Mouse (Mus musculus) urinary bladder, postnatal 14 days (tissue): ENCODE results near the gene Abtb1.

Source experiments
- DNase-seq: peaks from one replicate; pipeline ENCODE4 v3.0.0; 2021; ENCODE audit warnings: low spot score

Gene Abtb1

GRCm38 (mm10) chr6:88803051-88803450 is 38.7 kb downstream of the Abtb1 start:
- DNase-seq, result no peak

DNA sequence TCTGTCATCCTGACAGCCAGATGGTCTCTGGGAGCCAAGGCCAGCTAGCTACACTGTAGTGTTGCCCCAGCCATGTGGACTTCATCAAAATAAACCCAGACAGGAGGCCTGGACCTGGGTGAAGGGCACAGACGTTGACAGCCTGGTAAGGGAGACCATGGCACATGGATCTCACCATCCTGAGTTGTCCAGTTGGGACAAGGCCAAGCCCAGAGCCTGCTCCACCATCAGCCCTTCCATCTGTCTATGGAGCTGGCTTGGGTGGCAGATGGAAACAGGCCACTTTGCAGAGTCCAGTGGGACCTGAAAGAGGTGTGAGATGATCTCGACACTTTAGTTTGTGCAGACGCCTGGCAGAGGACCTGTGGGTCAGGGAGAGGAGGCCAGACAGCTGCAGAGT is 41.0 kb downstream of the Abtb1 start:
- no peak for DNase-seq

DNA sequence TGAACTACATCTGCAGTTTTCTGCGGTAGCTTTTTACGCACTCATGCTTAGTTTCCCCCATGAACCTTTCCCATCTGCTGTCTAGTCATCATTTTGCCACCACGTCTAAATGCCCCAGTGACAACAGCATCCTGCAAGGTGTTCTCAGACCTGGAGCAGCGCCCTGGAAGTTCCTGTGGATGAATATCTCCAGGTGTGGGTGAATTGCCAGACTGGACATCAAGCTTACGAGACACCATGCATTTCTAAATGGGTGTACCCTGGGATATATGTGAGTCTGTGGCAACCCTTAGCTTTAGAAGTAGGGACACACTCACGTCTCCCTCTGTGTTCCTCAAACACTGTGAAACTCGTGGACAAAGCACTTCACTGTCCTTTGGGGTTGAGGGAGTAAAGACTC is 41.6 kb downstream of the Abtb1 start:
- no peak for DNase-seq

- DNase-seq, result no peak
These were observed 47.2 kb downstream of the Abtb1 start for GRCm38 (mm10) chr6:88794561-88794971.

DNA sequence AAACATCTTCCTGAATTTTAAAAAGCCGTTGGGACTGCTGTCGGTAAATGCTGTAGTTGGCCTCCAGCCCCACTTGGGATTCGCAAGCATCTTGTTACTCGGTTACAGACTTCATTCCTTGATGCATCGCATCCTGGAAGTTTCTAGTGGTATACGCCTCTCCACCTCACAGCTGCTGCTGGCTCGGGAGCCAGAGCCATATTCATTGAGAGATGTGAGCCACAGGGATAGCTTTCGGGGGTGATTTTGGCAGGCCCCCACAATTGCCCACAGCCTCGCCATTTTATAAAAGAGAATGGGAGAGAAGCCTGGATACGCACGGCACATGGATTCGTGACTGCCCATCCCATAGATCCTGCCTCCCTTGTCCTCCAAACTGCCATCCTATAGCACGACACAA is 47.9 kb downstream of the Abtb1 start:
- DNase-seq, result no peak

- DNase-seq, result no peak
These were observed 48.5 kb downstream of the Abtb1 start for GRCm38 (mm10) chr6:88793243-88793642.

DNA sequence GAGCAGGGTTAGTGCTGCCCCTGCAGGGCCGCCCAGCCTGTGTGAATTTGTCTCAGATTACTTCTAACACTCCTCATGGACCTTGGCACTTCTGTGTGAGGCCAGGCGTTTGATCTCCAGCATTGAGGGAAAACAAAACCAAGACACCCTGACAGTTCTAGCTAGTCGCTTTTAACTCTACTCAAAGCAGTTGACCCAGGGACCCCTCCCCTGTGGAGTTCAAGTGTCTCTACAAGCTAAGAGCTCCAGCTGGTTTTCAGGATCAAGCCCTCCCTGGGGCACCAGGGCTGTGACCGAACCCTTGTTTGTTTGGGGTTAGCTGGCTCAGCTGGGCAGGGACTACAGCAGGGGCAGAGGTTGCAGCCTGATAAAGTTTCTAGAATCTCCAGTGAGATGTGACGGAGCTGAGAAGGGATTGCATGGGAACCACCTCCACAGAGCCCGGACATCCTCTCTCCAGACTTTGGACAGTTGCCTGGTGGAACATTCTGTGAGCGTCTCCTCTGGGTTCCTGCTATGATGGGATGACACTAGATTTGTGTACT is 49.6 kb downstream of the Abtb1 start:
- DNase-seq, result no peak

- no peak for DNase-seq
These were observed 50.5 kb downstream of the Abtb1 start for GRCm38 (mm10) chr6:88791299-88791698.

DNA sequence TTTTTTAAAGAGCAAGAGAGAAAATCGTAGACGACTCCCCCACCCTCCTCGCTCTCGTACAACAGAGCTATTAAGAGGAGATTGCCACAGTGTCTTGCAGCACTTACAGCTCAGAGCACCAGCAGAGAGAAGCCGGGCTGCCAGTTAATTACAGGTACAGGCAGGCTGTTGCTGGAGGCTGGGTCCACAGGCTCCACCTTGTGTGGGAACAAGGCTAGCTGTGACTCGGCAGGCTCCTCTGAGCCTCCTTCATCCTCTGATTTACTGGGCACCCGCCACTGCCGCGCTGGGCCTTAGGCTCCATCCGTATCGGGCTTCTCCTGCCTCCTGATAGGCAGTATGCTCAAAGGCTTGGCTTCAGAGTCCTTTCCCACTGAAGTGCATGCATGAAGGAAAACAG is 53.6 kb downstream of the Abtb1 start:
- DNase-seq, result no peak

GRCm38 (mm10) chr6:88787496-88787895 is 54.3 kb downstream of the Abtb1 start:
- peak; percentile 45 for DNase-seq

DNA sequence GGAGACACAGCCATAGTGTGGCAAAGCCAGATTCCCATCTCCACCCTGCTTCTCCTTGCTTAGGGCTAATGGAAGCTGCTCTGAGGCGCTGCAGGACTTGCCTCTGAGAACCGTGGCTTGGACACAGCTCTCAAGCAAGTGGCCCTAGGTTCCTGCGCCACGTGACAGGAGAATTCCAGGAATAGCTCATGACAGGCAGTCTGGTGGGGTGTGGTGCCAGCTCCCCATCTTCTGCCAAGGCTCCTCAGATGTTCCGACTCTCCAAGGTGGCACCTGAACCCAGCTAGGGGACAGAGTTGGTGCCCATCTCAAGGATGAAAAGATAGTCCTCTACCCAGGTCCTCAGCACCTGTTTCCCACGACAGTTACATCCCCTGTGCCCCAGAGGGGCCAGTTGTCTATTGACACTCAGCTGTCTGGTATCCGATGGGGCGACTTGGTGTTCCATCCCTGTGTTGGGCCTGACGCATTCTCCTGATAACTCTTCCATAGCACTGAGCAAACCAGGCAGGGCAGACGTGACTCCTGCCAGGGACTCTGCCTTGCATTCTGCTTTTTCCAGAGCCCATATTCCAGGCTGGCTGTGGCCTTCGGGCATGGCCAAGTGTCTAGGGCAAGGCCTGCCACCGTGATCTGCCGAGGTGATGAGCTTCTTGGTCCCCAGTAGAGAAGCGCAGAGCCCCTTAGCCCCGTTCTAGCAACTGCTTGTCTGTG is 54.9 kb downstream of the Abtb1 start:
- DNase-seq, result no peak
